Mouse (Mus musculus) intestine, embryonic 15.5 days (tissue): ENCODE data around the gene Cct3. TPM values are rescaled to one million over a fixed set of nuclear protein-coding genes. Genes with fewer than 3 reads are reported as not detected.
"Not testable (repeated sequence)": the region's sequence is repeated elsewhere in the genome, so short reads cannot be mapped to it uniquely, and the experiment has no call there.

Source experiments
- ATAC-seq: fragments of 200-750 bp; cut with Nextera tagmentation; 2 replicates; pipeline ENCODE4 v1.8.0; 2017; ENCODE audit warnings: moderate TSS enrichment, moderate library complexity
- H3K27ac ChIP-seq: fragments of 300-500 bp; sonication (generic); 2 replicates; pipeline ENCODE4 v1.5.1; 2015; ENCODE audit warnings: mild to moderate bottlenecking, inconsistent platforms
- H3K27me3 ChIP-seq: fragments of 300-500 bp; sonication (generic); replicated peaks from 2 replicates; pipeline ENCODE4 v1.6.1; 2015; ENCODE audit warnings: inconsistent platforms
- H3K36me3 ChIP-seq: fragments of 300-500 bp; sonication (generic); 2 replicates; pipeline ENCODE4 v1.6.1; 2015; ENCODE audit warnings: inconsistent platforms
- H3K4me1 ChIP-seq: fragments of 300-500 bp; sonication (generic); replicated peaks from 2 replicates; pipeline ENCODE4 v1.6.1; 2015; ENCODE audit warnings: inconsistent platforms
- H3K4me2 ChIP-seq: fragments of 300-500 bp; sonication (generic); replicated peaks from 2 replicates; pipeline ENCODE4 v1.6.1; 2015; ENCODE audit warnings: mild to moderate bottlenecking, inconsistent platforms
- H3K4me3 ChIP-seq: fragments of 300-500 bp; sonication (generic); replicated peaks from 2 replicates; pipeline ENCODE4 v1.5.1; 2015; ENCODE audit warnings: inconsistent platforms
- H3K9ac ChIP-seq: fragments of 300-500 bp; sonication (generic); 2 replicates; pipeline ENCODE4 v1.6.1; 2015; ENCODE audit warnings: inconsistent platforms
- H3K9me3 ChIP-seq: fragments of 300-500 bp; sonication (generic); 2 replicates; pipeline ENCODE4 v1.6.1; 2016; ENCODE audit warnings: inconsistent platforms
- WGBS: fragments of 180-500 bp; shearing (Covaris S2); methylation state at CpG from one replicate; pipeline ENCODE4 v1.1.7; 2015; 5-methylcytosine and 5-hydroxymethylcytosine counted together
- polyA plus RNA-seq: library from polyadenylated mRNA; unstranded; fragments of >200 nt; fragmentation: Nextera tagmentation; extraction: Ambion mirVana; gene quantifications from 2 replicates; pipeline ENCODE4 v1.2.1, GENCODE M21; 2015

Cct3 gene
- polyA plus RNA-seq, 1 experiment from 2014 or later = 520 TPM

DNA sequence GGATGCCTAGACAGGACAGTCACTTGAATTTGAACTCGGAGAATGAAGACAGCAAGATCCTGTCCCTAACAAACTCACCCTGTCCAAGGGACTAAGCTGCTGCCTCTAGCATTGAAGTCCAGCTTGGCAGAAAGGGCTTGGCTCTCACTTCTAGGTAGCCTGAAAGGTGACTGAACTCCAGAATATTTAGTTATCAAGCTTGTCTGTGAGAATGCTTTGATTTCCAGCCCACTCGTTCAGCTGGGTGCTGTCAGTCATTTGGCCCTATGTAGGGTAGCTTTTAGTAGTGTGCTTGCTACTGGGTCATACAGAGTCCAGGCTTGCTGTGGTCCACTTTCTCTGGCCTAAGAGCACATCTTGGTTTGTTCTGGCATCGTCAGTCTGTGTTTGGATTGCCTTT, 42.1 kb downstream of the Cct3 start:
- 69% methylated on average over 3 of the region's 3 CpGs for WGBS
- Histone ChIP-seq H3K27me3 (no peaks in the 10 kb centered on the region), H3K4me1 (peaks cover 7% of the 10 kb centered on the region), H3K9me3 (no peaks in the 10 kb centered on the region), H3K9ac (no peak overlapping the region), H3K4me2 (no peak overlapping the region), H3K36me3 (peaks cover 19% of the 10 kb centered on the region), H3K4me3 (no peak overlapping the region), H3K27ac (no peak overlapping the region)
- no peak for ATAC-seq

GRCm38 (mm10) chr3:88350732-88351131, 53.8 kb downstream of the Cct3 start:
- ATAC-seq = no peak
- WGBS = 88% methylated on average over 13 of the region's 13 CpGs
- Histone ChIP-seq H3K27me3 (no peaks in the 10 kb centered on the region), H3K9ac (no peak overlapping the region), H3K9me3 (no peaks in the 10 kb centered on the region), H3K4me3 (no peak overlapping the region), H3K36me3 (peaks cover 86% of the 10 kb centered on the region), H3K4me1 (no peaks in the 10 kb centered on the region), H3K4me2 (no peak overlapping the region), H3K27ac (no peak overlapping the region)

DNA sequence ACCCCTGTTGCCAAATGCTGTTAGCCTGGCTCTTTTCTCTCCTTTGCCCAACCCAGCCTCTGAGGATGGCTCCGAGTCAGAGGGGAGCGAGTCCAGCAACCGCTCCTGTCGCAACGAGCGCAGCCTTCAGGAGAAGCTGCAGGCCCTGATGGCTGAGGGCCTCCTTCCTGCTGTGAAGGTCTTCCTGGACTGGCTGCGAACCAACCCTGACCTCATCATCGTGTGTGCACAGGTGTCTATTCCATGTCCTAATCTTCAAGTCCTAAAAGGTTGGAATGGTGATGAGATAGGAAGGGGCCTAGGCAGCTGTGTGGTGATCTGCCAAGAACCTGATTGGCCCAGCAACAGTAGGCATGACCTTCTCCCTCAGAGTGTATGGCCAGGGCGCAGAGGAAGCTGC, 56.0 kb downstream of the Cct3 start:
- Histone ChIP-seq H3K9me3 (no peaks in the 10 kb centered on the region), H3K4me1 (no peaks in the 10 kb centered on the region), H3K4me2 (no peak overlapping the region), H3K4me3 (no peak overlapping the region), H3K9ac (no peak overlapping the region), H3K27me3 (no peaks in the 10 kb centered on the region), H3K27ac (no peak overlapping the region), H3K36me3 (peaks cover 85% of the 10 kb centered on the region)
- 95% methylated on average over 9 of the region's 9 CpGs for whole genome bisulfite sequencing
- ATAC-seq = no peak

DNA sequence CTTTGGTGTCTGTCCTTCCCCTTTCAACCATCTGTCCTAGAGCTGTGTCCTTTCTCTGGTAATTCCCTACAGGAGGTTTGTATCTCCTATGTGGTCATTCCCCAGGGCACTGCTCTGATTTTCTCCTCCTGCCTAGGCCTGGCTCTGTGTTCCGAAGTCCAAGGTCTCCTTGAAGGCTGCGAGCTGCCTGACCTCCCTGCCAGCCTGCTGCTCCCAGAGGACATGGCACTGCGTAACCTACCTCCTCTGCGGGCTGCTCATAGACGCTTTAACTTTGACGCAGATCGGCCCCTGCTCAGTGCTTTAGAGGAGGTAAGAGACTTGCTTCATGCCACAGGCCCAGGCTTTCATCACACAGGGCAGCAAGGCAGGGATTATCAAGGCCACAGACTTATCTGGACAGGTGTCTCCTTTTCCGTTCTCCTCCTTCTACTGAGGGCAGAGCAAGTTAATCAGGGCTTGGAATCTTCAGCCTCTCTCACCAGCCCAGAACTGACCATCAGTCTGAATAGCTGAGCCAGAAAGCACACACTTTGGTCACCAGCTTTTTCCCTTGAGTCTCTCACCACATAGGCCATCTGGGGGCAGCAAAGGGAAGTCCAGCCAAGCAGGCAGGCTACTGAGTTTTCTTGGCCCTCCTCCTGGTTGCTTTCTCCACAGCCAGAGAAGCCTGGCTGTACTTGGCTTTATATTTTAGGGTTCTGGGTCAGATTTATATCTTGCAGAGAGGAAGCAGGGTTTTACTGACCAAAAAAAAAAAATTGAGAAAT, 57.7 kb downstream of the Cct3 start:
- H3K4me2 ChIP-seq = no peak overlapping the region
- no peak overlapping the region for H3K4me3 ChIP-seq
- no peaks in the 10 kb centered on the region for H3K27me3 ChIP-seq
- H3K9ac ChIP-seq = 0 out of 2 replicates have a peak overlapping the region, but pooled peaks have one; percentile 5
- H3K4me1 ChIP-seq = no peaks in the 10 kb centered on the region
- 91% methylated on average over 8 of the region's 8 CpGs for WGBS
- no peaks in the 10 kb centered on the region for H3K9me3 ChIP-seq
- H3K27ac ChIP-seq = no peak overlapping the region
- peaks cover 90% of the 10 kb centered on the region for H3K36me3 ChIP-seq
- ATAC-seq = no peak

DNA sequence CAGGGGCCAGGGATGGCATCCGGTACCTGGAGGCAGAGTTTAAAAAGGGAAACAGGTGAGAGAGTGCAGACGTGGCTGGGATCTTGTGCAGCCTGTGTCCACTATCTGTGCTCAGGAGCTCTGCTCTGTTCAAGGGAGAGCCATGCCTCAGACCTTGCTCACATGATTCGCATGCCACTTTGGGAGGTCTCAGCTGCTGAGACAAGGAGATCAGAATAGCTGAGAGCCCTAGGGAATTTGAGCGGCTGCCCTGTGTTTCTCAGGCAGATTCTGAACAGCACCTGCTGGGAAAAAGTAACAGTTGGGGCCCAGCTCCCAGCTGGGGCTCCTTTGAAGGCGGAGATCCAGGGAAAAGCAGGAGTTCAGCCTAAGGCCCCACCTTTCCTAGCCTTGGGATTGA, 62.7 kb downstream of the Cct3 start:
- Histone ChIP-seq H3K27ac (no peak overlapping the region), H3K27me3 (peaks cover under 1% of the 10 kb centered on the region; the same call in 1 of the 2 replicates), H3K4me2 (no peak overlapping the region), H3K4me3 (no peak overlapping the region), H3K9me3 (no peaks in the 10 kb centered on the region), H3K9ac (no peak overlapping the region), H3K4me1 (peaks cover 9% of the 10 kb centered on the region), H3K36me3 (peaks cover 74% of the 10 kb centered on the region)
- no peak for ATAC-seq
- 79% methylated on average over 5 of the region's 5 CpGs for WGBS

DNA sequence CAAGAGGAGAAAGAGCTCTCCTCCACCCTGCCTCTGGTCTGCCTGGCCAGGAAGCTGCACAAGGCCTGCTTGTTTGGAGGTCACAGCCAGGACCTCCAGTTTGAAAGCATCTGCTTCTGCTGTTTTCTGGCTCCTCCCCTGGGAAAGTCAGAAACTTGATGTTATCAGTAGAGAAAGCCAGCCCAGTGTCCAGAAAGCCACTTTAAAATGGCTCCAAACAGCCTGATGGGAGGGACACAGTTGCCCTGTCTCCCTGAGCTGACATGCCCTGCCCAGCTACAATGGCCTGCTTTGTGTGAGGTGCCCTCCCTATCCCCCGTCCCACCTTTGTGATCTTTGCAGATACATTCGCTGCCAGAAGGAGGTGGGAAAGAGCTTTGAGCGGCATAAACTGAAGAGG, 63.1 kb downstream of the Cct3 start:
- H3K9ac ChIP-seq = no peak overlapping the region
- no peaks in the 10 kb centered on the region for H3K9me3 ChIP-seq
- H3K4me2 ChIP-seq = no peak overlapping the region
- H3K4me3 ChIP-seq = no peak overlapping the region
- no peak for ATAC-seq
- WGBS = 64% methylated on average over 3 of the region's 3 CpGs
- H3K4me1 ChIP-seq = peaks cover 13% of the 10 kb centered on the region
- no peak overlapping the region for H3K27ac ChIP-seq
- H3K27me3 ChIP-seq = peaks cover 4% of the 10 kb centered on the region
- peaks cover 70% of the 10 kb centered on the region for H3K36me3 ChIP-seq

- peaks cover 13% of the 10 kb centered on the region for H3K4me1 ChIP-seq
- H3K9ac ChIP-seq = no peak overlapping the region
- no peak overlapping the region for H3K27ac ChIP-seq
- H3K27me3 ChIP-seq = peaks cover 12% of the 10 kb centered on the region
- 82% methylated on average over 6 of the region's 6 CpGs for WGBS
- ATAC-seq = no peak
- H3K36me3 ChIP-seq = peaks cover 59% of the 10 kb centered on the region
- H3K4me2 ChIP-seq = no peak overlapping the region
- H3K4me3 ChIP-seq = no peak overlapping the region
- no peaks in the 10 kb centered on the region for H3K9me3 ChIP-seq
Observed at GRCm38 (mm10) chr3:88361096-88361495, 64.2 kb downstream of the Cct3 start.

GRCm38 (mm10) chr3:88361612-88362313, 64.8 kb downstream of the Cct3 start:
- Histone ChIP-seq H3K9ac (no peak overlapping the region), H3K4me1 (peaks cover 13% of the 10 kb centered on the region), H3K9me3 (no peaks in the 10 kb centered on the region), H3K36me3 (peaks cover 53% of the 10 kb centered on the region), H3K27ac (no peak overlapping the region), H3K4me2 (no peak overlapping the region), H3K27me3 (peaks cover 14% of the 10 kb centered on the region), H3K4me3 (no peak overlapping the region)
- no peak for ATAC-seq
- WGBS = 88% methylated on average over 2 of the region's 2 CpGs

DNA sequence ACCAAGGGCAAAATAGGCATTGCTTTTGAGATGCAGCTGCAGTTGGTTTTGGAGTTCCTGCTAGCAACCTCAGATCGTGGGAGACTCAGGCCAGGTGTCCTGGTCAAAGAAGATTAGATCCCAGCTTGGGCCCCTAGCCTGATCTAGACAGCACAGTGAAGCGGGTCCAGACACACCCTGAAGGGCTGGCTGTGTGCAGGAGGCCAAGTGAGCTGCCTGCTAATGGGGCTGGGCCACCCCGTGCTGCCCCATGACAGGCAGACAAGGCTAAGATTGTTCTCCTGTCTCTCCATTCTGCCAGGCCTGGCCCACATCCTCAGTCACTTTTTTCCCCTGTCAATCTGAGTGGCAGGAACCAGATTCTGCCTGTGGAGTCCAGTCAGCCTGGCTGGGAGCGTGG, 66.8 kb downstream of the Cct3 start:
- ATAC-seq = peak; percentile 69
- peaks cover 14% of the 10 kb centered on the region for H3K27me3 ChIP-seq
- no peaks in the 10 kb centered on the region for H3K9me3 ChIP-seq
- H3K4me1 ChIP-seq = peaks cover 13% of the 10 kb centered on the region
- no peak overlapping the region for H3K4me2 ChIP-seq
- peaks cover 37% of the 10 kb centered on the region for H3K36me3 ChIP-seq
- no peak overlapping the region for H3K4me3 ChIP-seq
- H3K27ac ChIP-seq = no peak overlapping the region
- 52% methylated on average over 4 of the region's 4 CpGs for WGBS
- H3K9ac ChIP-seq = no peak overlapping the region

DNA sequence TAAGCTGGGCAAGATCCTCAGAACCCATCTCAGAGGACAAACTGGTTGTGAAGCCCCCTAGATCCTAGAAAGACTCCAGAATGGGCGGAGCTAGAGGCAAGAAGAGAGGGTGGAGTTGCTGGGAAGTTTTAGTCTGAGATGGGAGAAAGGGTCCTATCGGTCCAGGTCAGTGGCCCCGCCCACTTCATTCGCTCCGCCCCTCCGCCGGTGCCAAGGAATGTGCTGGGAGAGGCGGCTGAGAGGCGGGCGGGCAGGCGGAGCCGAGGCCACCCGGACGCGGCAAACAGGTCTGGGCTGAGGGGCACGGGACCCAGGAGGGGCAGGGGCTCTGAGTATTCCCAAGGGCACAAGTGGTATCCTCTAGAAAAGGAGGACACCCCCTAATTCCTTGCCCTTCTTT, 67.4 kb downstream of the Cct3 start, which contains the start of gene Paqr6:
Gene Paqr6 (plus strand): TSS at position 248 of the 400 bp plus-strand sequence.
- WGBS = 3% methylated on average over 16 of the region's 16 CpGs
- Histone ChIP-seq H3K4me2 (peak within 1 kb of the TSS; percentile 54), H3K4me1 (peaks cover 13% of the 10 kb centered on the region), H3K4me3 (peak within 1 kb of the TSS; percentile 22), H3K9me3 (no peaks in the 10 kb centered on the region), H3K36me3 (peaks cover 31% of the 10 kb centered on the region), H3K27ac (no peak within 1 kb of the TSS), H3K27me3 (peaks cover 14% of the 10 kb centered on the region), H3K9ac (0 out of 2 replicates have a peak within 1 kb of the TSS, but pooled peaks have one; percentile 17)
- ATAC-seq = peak; percentile 44

- no peak overlapping the region for H3K4me3 ChIP-seq
- 38% methylated on average over 34 of the region's 34 CpGs for WGBS
- H3K36me3 ChIP-seq = peaks cover 16% of the 10 kb centered on the region
- H3K27me3 ChIP-seq = peaks cover 14% of the 10 kb centered on the region
- peaks cover 13% of the 10 kb centered on the region for H3K4me1 ChIP-seq
- no peak overlapping the region for H3K9ac ChIP-seq
- no peak overlapping the region for H3K27ac ChIP-seq
- no peak overlapping the region for H3K4me2 ChIP-seq
- no peaks in the 10 kb centered on the region for H3K9me3 ChIP-seq
- no peak for ATAC-seq
Observed at GRCm38 (mm10) chr3:88365705-88366361, 68.9 kb downstream of the Cct3 start.

- not testable (repeated sequence) for H3K36me3 ChIP-seq, H3K4me3 ChIP-seq, H3K9me3 ChIP-seq, H3K27ac ChIP-seq, H3K9ac ChIP-seq
- Histone ChIP-seq H3K27me3 (peaks cover 14% of the 10 kb centered on the region), H3K4me2 (peak overlapping the region; percentile 55), H3K4me1 (peaks cover 13% of the 10 kb centered on the region)
- ATAC-seq = peak; percentile 77
- 7% methylated on average over 20 of the region's 22 CpGs for WGBS
Observed at GRCm38 (mm10) chr3:88366830-88367428, 70.0 kb downstream of the Cct3 start.
